7 mouse cellular contexts compared by ENCODE assay signal in genomic region chr4:99298676-99299075, GRCm38 (mm10). TPM values are rescaled to one million over a fixed set of nuclear protein-coding genes. Genes with fewer than 3 reads are reported as not detected.
DNase-seq lines count a peak whose midpoint lies in the region; TF ChIP-seq lines count a peak whose summit lies in the region.

No protein-coding gene starts in this region.

- in situ Hi-C loops in ES-E14 (cut with MboI; ENCODE audit: low sequenced_read_pairs in 2 of 2, unreplicated experiment in 2 of 2): no loop called here

- peak; percentile 51; the same call in 1 of the 2 replicates for TF ChIP-seq CTCF in olfactory bulb, adult 2 months (IDR thresholded peaks at IDR 0.05; ENCODE audit: insufficient read depth, low read depth, low read length)

- no peaks in the 10 kb centered on the region for H3K4me1 ChIP-seq in ES-E14 (ENCODE audit: control insufficient read depth in 2 of 2, insufficient read depth in 2 of 2, low read length in 2 of 2, poor library complexity in 1 of 2)
- H3K4me1 ChIP-seq in olfactory bulb, adult 2 months (ENCODE audit: control insufficient read depth, insufficient read depth, low read length): peaks cover 3% of the 10 kb centered on the region; the same call in 1 of the 2 replicates

- WGBS in olfactory bulb, adult 2 months: 13% methylated on average over 4 of the region's 4 CpGs

- no peak for TF ChIP-seq POLR2A in olfactory bulb, adult 2 months (IDR thresholded peaks at IDR 0.05; ENCODE audit: insufficient read depth, low read depth, low read length)

- intact Hi-C loops in left cerebral cortex, postnatal 14 days (cut with DNase I): no loop called here

- DNase-seq in left cerebral cortex, adult 18-20 months (ENCODE audit: low spot score in 2 of 2): peak; percentile 39 to 43
- no peak for DNase-seq in left cerebral cortex, adult 11 months (ENCODE audit: low spot score)
- DNase-seq in ES-E14 (ENCODE audit: low read depth, low spot score): peak; percentile 22
- peak; percentile 2 for DNase-seq in adrenal gland, adult 8-10 months
- peak; percentile 25 for DNase-seq in fibroblast of lung, adult 2 months (ENCODE audit: low read depth)
- peak; percentile 45 to 59 for DNase-seq in left cerebral cortex, postnatal 14 days (ENCODE audit: low spot score in 2 of 2)

- H3K4me3 ChIP-seq in ES-E14 (ENCODE audit: insufficient read depth in 1 of 2, low read depth in 1 of 2, low read length in 2 of 2, poor library complexity in 1 of 2, severe bottlenecking in 1 of 2): no peak overlapping the region
- no peak overlapping the region for H3K4me3 ChIP-seq in olfactory bulb, adult 2 months (ENCODE audit: insufficient read depth, low read depth, low read length)

- no peak overlapping the region for H3K9ac ChIP-seq in ES-E14 (ENCODE audit: insufficient read depth, low read depth, low read length, poor library complexity, severe bottlenecking)

- H3K36me3 ChIP-seq in ES-E14 (ENCODE audit: control insufficient read depth, insufficient read depth, low read length, poor library complexity, severe bottlenecking): no peaks in the 10 kb centered on the region

- H3K27ac ChIP-seq in ES-E14 (ENCODE audit: insufficient read depth, low read depth, low read length, poor library complexity, severe bottlenecking): no peak overlapping the region
- H3K27ac ChIP-seq in olfactory bulb, adult 2 months (ENCODE audit: insufficient read depth, low read depth, low read length): no peak overlapping the region

- no peaks in the 10 kb centered on the region for H3K9me3 ChIP-seq in ES-E14 (ENCODE audit: control insufficient read depth, insufficient read depth, low read depth, low read length)

TF ChIP-seq in ES-E14, 5 proteins besides CTCF, POLR2A, EP300 and RAD21:
- no peak for TF ChIP-seq CHD2 (IDR thresholded peaks at IDR 0.05; ENCODE audit: low read depth, low read length)
- TF ChIP-seq HCFC1 (IDR thresholded peaks at IDR 0.05; ENCODE audit: borderline replicate concordance, insufficient read depth, low read length): no peak
- no peak for TF ChIP-seq ZNF384 (IDR thresholded peaks at IDR 0.05; ENCODE audit: low read depth, low read length)
- TF ChIP-seq ZC3H11A (IDR thresholded peaks at IDR 0.05; ENCODE audit: borderline replicate concordance, low read depth, low read length): 0 out of 2 replicates have a peak, but pooled peaks have one; percentile 43
- no peak for TF ChIP-seq MAFK (IDR thresholded peaks at IDR 0.05; ENCODE audit: insufficient read depth, low read depth, low read length)

RNA-seq across cellular contexts. Expression of gene Gm12689, which starts 3.0 kb away (rescaled TPM):
- total RNA-seq in left cerebral cortex, adult 18-20 months (2021): under 1 TPM; 0.28 to 0.59 TPM
- not detected in 2 replicates for total RNA-seq in ES-E14 (2012; rRNA removed)
- total RNA-seq in adrenal gland, adult 8-10 months (2022): under 1 TPM in 3 of 4 experiments, not detected in 1; 0.28 to 0.95 (median 0.70) TPM
- total RNA-seq in left cerebral cortex, postnatal 14 days (2021): 1 to 10 TPM in 1 of 2 experiments, under 1 TPM in 1; 0.77 to 1.1 TPM
- not detected in 2 replicates for polyA plus RNA-seq in olfactory bulb, adult 2 months (2012; ENCODE audit: insufficient read depth, insufficient read length, low replicate concordance, missing spikeins)
